Mouse (Mus musculus): ENCODE results near the gene Shq1.
A peak's percentile ranks its signal among the peaks of the same experiment; 100 is the strongest.

- TF ChIP-seq CTCF (IDR thresholded peaks at IDR 0.05; ENCODE audit: borderline replicate concordance, extremely low read depth, insufficient read depth, insufficient read length) (peak; percentile 22; the same call in 1 of the 2 replicates), POLR2A (IDR thresholded peaks at IDR 0.05; ENCODE audit: borderline replicate concordance, extremely low read depth, insufficient read depth, insufficient read length, poor library complexity, severe bottlenecking) (no peak)
These were observed 62.5 kb downstream of the Shq1 start for GRCm38 (mm10) chr6:100608429-100608828.
